ENCODE assay signal across 8 mouse cellular contexts in the genomic region with DNA sequence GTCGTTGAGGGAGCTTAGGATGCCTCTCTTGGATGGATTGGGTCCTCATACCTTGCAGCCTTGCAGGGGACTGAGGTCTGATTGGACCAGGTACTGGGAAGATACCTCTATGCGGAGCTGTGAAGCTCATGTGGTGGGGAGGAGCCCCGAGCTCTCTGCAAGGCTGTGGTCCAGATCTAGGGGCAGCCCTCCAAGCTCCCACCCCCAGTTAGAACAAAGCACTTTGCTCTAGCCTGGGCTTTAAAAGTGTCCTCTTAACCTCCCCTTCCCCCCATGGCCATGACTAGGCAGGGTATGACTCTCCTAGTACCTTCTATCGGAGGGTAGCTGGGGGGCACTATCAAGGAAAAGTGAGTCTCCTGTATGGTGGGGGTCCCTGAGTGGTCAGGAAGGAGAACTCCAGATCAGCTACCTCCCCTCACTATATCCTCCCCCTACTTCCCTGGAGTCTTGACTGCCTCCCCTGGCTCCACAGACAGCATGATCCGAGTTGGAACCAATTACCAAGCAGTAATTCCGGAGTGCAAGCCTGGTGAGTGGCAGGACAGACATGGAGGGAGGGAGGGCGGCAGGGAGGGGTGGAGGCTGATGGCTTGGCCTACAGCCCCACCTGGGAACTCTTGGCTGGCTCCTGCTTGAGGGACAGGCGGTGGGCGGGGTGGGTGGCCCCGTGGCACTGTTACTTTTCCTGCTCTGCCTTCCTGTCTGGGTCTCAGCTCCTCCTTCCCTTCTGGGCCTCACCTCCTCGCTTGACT. TPM values are rescaled to one million over a fixed set of nuclear protein-coding genes. Genes with fewer than 3 reads are reported as not detected.
A peak's percentile ranks its signal among the peaks of the same experiment; 100 is the strongest.
DNase-seq lines count a peak whose midpoint lies in the region; ATAC-seq and TF ChIP-seq lines count a peak whose summit lies in the region.

No protein-coding gene starts in this region.

- H3K4me3 ChIP-seq in lung, postnatal 0 days (ENCODE audit: low read depth, low read length): peak overlapping the region; percentile 56; the same call in 1 of the 2 replicates
- peak overlapping the region; percentile 87 for H3K4me3 ChIP-seq in heart, embryonic 15.5 days
- H3K4me3 ChIP-seq in liver, postnatal 0 days (ENCODE audit: low read depth, low read length): peak overlapping the region; percentile 57

- ATAC-seq in lung, postnatal 0 days: no peak
- no peak for ATAC-seq in heart, embryonic 15.5 days (replicated peaks; ENCODE audit: insufficient number of reproducible peaks, insufficient read depth, low FRiP score, low read depth)
- no peak for ATAC-seq in liver, postnatal 0 days

- H3K27me3 ChIP-seq in lung, postnatal 0 days (replicated peaks; ENCODE audit: insufficient read depth, low read length): no peaks in the 10 kb centered on the region
- no peaks in the 10 kb centered on the region for H3K27me3 ChIP-seq in heart, embryonic 15.5 days
- peaks cover 25% of the 10 kb centered on the region for H3K27me3 ChIP-seq in liver, postnatal 0 days (ENCODE audit: insufficient read depth, low read length)

- DNase-seq in lung, postnatal 0 days (ENCODE audit: low spot score): no peak
- no peak for DNase-seq in lung, postnatal 14 days
- DNase-seq in embryo, embryonic 10 days (ENCODE audit: low spot score): peak; percentile 54
- DNase-seq in liver, postnatal 0 days: no peak
- no peak for DNase-seq in frontal cortex, postnatal 14 days (ENCODE audit: low spot score in 2 of 2)
- no peak for DNase-seq in ovary, postnatal 14 days (ENCODE audit: low spot score)
- no peak for DNase-seq in urinary bladder, postnatal 10 days (ENCODE audit: low spot score)

- no peak for TF ChIP-seq CTCF in lung, postnatal 0 days (IDR thresholded peaks at IDR 0.05)
- no peak for TF ChIP-seq CTCF in liver, postnatal 0 days (IDR thresholded peaks at IDR 0.05; ENCODE audit: low read depth)

- H3K36me3 ChIP-seq in lung, postnatal 0 days (ENCODE audit: insufficient read depth, low read length): no peaks in the 10 kb centered on the region
- H3K36me3 ChIP-seq in heart, embryonic 15.5 days: peaks cover 37% of the 10 kb centered on the region
- no peaks in the 10 kb centered on the region for H3K36me3 ChIP-seq in liver, postnatal 0 days (replicated peaks; ENCODE audit: insufficient read depth, low read length)

- peaks cover 22% of the 10 kb centered on the region for H3K4me1 ChIP-seq in lung, postnatal 0 days (ENCODE audit: insufficient read depth, low read depth, low read length)
- peaks cover 63% of the 10 kb centered on the region for H3K4me1 ChIP-seq in heart, embryonic 15.5 days (replicated peaks)
- peaks cover 23% of the 10 kb centered on the region for H3K4me1 ChIP-seq in liver, postnatal 0 days (ENCODE audit: insufficient read depth)

- peak overlapping the region; percentile 32 for H3K9ac ChIP-seq in lung, postnatal 0 days (replicated peaks; ENCODE audit: low read depth)
- H3K9ac ChIP-seq in heart, embryonic 15.5 days: peak overlapping the region; percentile 89
- peak overlapping the region; percentile 14; the same call in 1 of the 2 replicates for H3K9ac ChIP-seq in liver, postnatal 0 days (replicated peaks)

- no peak overlapping the region for H3K27ac ChIP-seq in lung, postnatal 0 days (ENCODE audit: low read length)
- peak overlapping the region; percentile 94; the same call in 1 of the 2 replicates for H3K27ac ChIP-seq in heart, embryonic 15.5 days
- no peak overlapping the region for H3K27ac ChIP-seq in liver, postnatal 0 days (ENCODE audit: low read depth)

- H3K9me3 ChIP-seq in lung, postnatal 0 days (ENCODE audit: low read length): no peaks in the 10 kb centered on the region
- H3K9me3 ChIP-seq in heart, embryonic 15.5 days (replicated peaks): no peaks in the 10 kb centered on the region
- no peaks in the 10 kb centered on the region for H3K9me3 ChIP-seq in liver, postnatal 0 days (ENCODE audit: low read length)

- 14% methylated on average over 11 of the region's 11 CpGs for WGBS in lung, postnatal 0 days
- 9% methylated on average over 11 of the region's 11 CpGs for WGBS in heart, embryonic 15.5 days
- WGBS in liver, postnatal 0 days (ENCODE audit: insufficient replicate concordance): 27% methylated on average over 11 of the region's 11 CpGs

- no peak for TF ChIP-seq EP300 in lung, postnatal 0 days (IDR thresholded peaks at IDR 0.05)
- no peak for TF ChIP-seq EP300 in liver, postnatal 0 days (IDR thresholded peaks at IDR 0.05; ENCODE audit: low read depth)

- peak overlapping the region; percentile 99 for H3K4me2 ChIP-seq in lung, postnatal 0 days (replicated peaks; ENCODE audit: low read depth, low read length)
- peak overlapping the region; percentile 94 for H3K4me2 ChIP-seq in heart, embryonic 15.5 days
- H3K4me2 ChIP-seq in liver, postnatal 0 days (ENCODE audit: low read depth, low read length): peak overlapping the region; percentile 94

RNA-seq across cellular contexts. Expression of gene Rcor2, which starts 2.3 kb away (rescaled TPM):
- 1.3 and 1.5 TPM in 2 replicates for polyA plus RNA-seq in lung, postnatal 0 days (2015; fragmentation: Nextera tagmentation; extraction: Ambion mirVana)
- polyA plus RNA-seq in heart, embryonic 15.5 days (2015; fragmentation: Nextera tagmentation; extraction: Ambion mirVana): 13.1 and 16.9 TPM in 2 replicates
- 0.62 and 0.67 TPM in 2 replicates for polyA plus RNA-seq in liver, postnatal 0 days (2015; fragmentation: Nextera tagmentation; extraction: Ambion mirVana)

RNA-seq across cellular contexts. Expression of gene Naa40, which starts 28.5 kb away (rescaled TPM):
- 16.6 and 17.7 TPM in 2 replicates for polyA plus RNA-seq in lung, postnatal 0 days (2015; fragmentation: Nextera tagmentation; extraction: Ambion mirVana)
- 48.2 and 56.2 TPM in 2 replicates for polyA plus RNA-seq in heart, embryonic 15.5 days (2015; fragmentation: Nextera tagmentation; extraction: Ambion mirVana)
- 14.7 and 16.5 TPM in 2 replicates for polyA plus RNA-seq in liver, postnatal 0 days (2015; fragmentation: Nextera tagmentation; extraction: Ambion mirVana)

RNA-seq across cellular contexts. Expression of gene Cox8a, which starts 52.1 kb away (rescaled TPM):
- 889 and 976 TPM in 2 replicates for polyA plus RNA-seq in lung, postnatal 0 days (2015; fragmentation: Nextera tagmentation; extraction: Ambion mirVana)
- polyA plus RNA-seq in heart, embryonic 15.5 days (2015; fragmentation: Nextera tagmentation; extraction: Ambion mirVana): 1,507 and 2,028 TPM in 2 replicates
- polyA plus RNA-seq in liver, postnatal 0 days (2015; fragmentation: Nextera tagmentation; extraction: Ambion mirVana): 1,162 and 1,195 TPM in 2 replicates

Comparison
In these comparisons a context has a peak if more than half of its experiments do, and no peak if none do; other contexts are left out.
1. H3K9ac ChIP-seq: peak in every context shown above with its lines; median percentile 89 in heart, embryonic 15.5 days; 32 in lung, postnatal 0 days; 14 in liver, postnatal 0 days.